Mouse (Mus musculus): ENCODE results near the gene Samd4b. TPM values are rescaled to one million over a fixed set of nuclear protein-coding genes. Genes with fewer than 3 reads are reported as not detected.

Samd4b gene
- polyA plus RNA-seq, 1 experiment from 2014 or later: 25.1 TPM

DNA sequence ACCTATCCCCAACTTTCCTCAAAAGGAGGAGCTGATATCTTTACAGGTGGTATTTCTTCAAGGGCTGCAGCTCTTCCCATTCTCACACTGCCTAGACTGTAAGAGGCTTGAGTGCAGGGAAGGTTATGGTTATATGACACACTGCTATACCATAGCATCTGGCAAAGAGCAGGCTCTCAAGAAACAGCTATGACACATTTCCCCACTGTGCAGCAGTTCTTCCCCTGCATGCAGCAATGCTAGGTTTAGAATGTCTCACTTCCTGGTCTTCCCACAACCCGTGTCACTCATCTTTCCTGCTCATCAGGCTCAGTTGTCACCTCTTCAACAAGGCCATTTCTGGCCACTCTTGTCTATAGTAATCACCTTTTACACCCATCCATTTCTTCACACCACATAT lies 167.4 kb downstream of the Samd4b start:
- ATAC-seq (ENCODE audit: low read depth): no peak
- H3K9me3 ChIP-seq (ENCODE audit: control insufficient read depth, low read length): no peaks in the 10 kb centered on the region
- H3K27me3 ChIP-seq (ENCODE audit: control insufficient read depth, insufficient read depth, low read length): no peaks in the 10 kb centered on the region
- 83% methylated on average over 1 of the region's 1 CpGs for WGBS
- no peak overlapping the region for H3K4me3 ChIP-seq (ENCODE audit: low read depth, low read length)
- H3K4me1 ChIP-seq (ENCODE audit: control insufficient read depth, insufficient read depth, low read length): peaks cover 19% of the 10 kb centered on the region
- H3K9ac ChIP-seq (replicated peaks; ENCODE audit: low read depth, low read length): no peak overlapping the region
- no peak overlapping the region for H3K4me2 ChIP-seq (ENCODE audit: low read depth, low read length)
- H3K27ac ChIP-seq (ENCODE audit: low read depth, low read length): no peak overlapping the region
- no peaks in the 10 kb centered on the region for H3K36me3 ChIP-seq (ENCODE audit: control insufficient read depth, insufficient read depth, low read length)

DNA sequence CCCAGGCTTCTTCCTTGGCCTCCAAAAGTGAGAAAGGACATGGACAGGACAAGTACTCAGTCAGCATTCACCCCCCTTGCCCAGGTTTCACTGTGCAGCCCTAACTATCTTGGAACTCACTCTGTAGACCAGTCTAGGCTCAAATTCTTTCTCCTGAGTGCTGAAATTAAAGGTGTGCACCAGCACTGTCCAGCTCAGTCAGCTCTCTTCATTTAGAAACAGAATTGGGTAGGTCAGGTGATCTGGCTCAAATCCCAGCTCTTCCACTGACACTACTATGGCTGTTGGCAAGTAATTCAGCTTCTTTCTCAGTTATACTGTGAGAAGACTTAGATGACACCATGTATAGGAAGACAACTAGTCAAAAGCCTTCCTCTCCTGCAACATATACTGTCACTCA lies 170.2 kb downstream of the Samd4b start:
- no peak overlapping the region for H3K4me2 ChIP-seq (ENCODE audit: low read depth, low read length)
- no peak overlapping the region for H3K27ac ChIP-seq (ENCODE audit: low read depth, low read length)
- no peak overlapping the region for H3K9ac ChIP-seq (replicated peaks; ENCODE audit: low read depth, low read length)
- H3K4me3 ChIP-seq (ENCODE audit: low read depth, low read length): no peak overlapping the region
- H3K9me3 ChIP-seq (ENCODE audit: control insufficient read depth, low read length): no peaks in the 10 kb centered on the region
- peaks cover 9% of the 10 kb centered on the region; the same call in 1 of the 2 replicates for H3K36me3 ChIP-seq (ENCODE audit: control insufficient read depth, insufficient read depth, low read length)
- no peaks in the 10 kb centered on the region for H3K27me3 ChIP-seq (ENCODE audit: control insufficient read depth, insufficient read depth, low read length)
- ATAC-seq (ENCODE audit: low read depth): no peak
- peaks cover 6% of the 10 kb centered on the region for H3K4me1 ChIP-seq (ENCODE audit: control insufficient read depth, insufficient read depth, low read length)

DNA sequence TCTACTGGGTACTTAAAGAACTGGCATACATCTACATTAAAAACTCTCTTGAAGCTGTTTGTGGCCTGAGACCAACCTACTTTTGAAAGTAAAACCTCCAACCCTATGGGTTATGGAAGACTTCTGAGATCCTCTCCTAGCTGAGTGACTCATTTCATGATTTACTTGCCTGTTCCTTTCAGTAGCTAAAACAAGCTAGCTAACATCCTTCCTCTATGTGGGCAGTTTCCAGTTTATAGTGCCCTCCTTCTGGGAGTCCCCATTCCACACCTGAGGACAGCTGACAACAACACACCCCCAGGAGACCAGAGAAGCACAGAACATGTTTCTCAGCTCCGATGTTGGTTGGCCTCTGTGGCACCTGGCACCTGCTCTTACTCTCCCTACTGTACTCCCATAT lies 174.9 kb downstream of the Samd4b start:
- 95% methylated on average over 1 of the region's 1 CpGs for WGBS
- no peak for ATAC-seq (ENCODE audit: low read depth)
- Histone ChIP-seq H3K4me2 (ENCODE audit: low read depth, low read length) (no peak overlapping the region), H3K27ac (ENCODE audit: low read depth, low read length) (no peak overlapping the region), H3K4me1 (ENCODE audit: control insufficient read depth, insufficient read depth, low read length) (no peaks in the 10 kb centered on the region), H3K4me3 (ENCODE audit: low read depth, low read length) (no peak overlapping the region), H3K9ac (replicated peaks; ENCODE audit: low read depth, low read length) (no peak overlapping the region), H3K36me3 (ENCODE audit: control insufficient read depth, insufficient read depth, low read length) (peaks cover 21% of the 10 kb centered on the region; the same call in 1 of the 2 replicates), H3K27me3 (ENCODE audit: control insufficient read depth, insufficient read depth, low read length) (no peaks in the 10 kb centered on the region), H3K9me3 (ENCODE audit: control insufficient read depth, low read length) (no peaks in the 10 kb centered on the region)

DNA sequence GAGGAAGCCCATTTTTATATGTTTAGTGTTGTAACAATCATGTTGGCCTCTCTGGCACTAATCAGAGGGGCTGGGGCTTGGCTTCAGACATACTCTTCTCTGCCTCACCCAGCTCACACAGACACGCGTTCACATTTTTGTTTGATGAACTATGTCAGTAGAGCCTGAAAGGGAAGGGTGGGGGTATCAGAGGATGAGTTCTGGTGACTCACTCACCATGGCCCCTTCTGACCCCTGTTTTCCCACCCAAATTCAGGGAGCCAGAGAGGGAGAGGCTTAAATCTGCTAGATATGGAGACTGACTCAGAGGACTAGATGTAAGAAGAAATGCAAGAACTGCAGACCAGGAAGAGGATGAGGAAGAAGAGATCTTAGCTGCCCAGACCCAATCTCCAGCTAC lies 178.5 kb downstream of the Samd4b start:
- WGBS: 100% methylated on average over 2 of the region's 2 CpGs
- Histone ChIP-seq H3K9me3 (ENCODE audit: control insufficient read depth, low read length) (no peaks in the 10 kb centered on the region), H3K4me3 (ENCODE audit: low read depth, low read length) (no peak overlapping the region), H3K36me3 (ENCODE audit: control insufficient read depth, insufficient read depth, low read length) (peaks cover 42% of the 10 kb centered on the region; the same call in 1 of the 2 replicates), H3K9ac (replicated peaks; ENCODE audit: low read depth, low read length) (no peak overlapping the region), H3K4me1 (ENCODE audit: control insufficient read depth, insufficient read depth, low read length) (no peaks in the 10 kb centered on the region), H3K27me3 (ENCODE audit: control insufficient read depth, insufficient read depth, low read length) (no peaks in the 10 kb centered on the region), H3K4me2 (ENCODE audit: low read depth, low read length) (no peak overlapping the region), H3K27ac (ENCODE audit: low read depth, low read length) (no peak overlapping the region)
- ATAC-seq (ENCODE audit: low read depth): no peak

DNA sequence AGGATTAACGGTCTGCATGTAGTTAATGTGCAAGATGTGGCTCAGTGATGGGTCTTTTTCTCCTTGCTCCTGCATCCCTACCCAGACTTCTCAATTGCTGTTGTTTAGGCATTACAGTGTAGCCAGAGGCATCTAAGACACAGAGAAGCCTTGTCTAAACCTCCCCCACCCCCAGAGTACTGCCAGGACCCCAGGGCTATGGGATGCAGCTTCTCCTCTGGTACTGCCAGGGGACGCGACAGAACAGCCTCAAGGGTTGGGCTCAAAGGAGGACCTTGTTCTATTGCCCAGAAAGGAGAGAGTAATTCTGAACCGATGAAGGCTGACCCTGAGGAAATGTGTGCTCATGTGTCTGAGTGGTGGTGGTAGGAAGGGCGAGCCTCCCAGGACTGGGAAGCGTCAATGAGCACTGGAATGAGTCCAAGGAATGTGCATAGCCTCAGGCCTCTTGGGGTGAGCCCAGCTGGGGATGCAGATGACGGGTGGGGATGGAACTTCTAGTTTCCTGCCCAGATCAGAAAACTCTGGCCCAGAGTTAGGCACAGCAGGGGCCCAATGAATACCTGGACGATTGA lies 179.8 kb downstream of the Samd4b start:
- 69% methylated on average over 8 of the region's 8 CpGs for WGBS
- ATAC-seq (ENCODE audit: low read depth): no peak; the same call in 1 of the 2 replicates
- Histone ChIP-seq H3K27me3 (ENCODE audit: control insufficient read depth, insufficient read depth, low read length) (no peaks in the 10 kb centered on the region), H3K4me1 (ENCODE audit: control insufficient read depth, insufficient read depth, low read length) (no peaks in the 10 kb centered on the region), H3K9me3 (ENCODE audit: control insufficient read depth, low read length) (no peaks in the 10 kb centered on the region), H3K4me2 (ENCODE audit: low read depth, low read length) (no peak overlapping the region), H3K36me3 (ENCODE audit: control insufficient read depth, insufficient read depth, low read length) (peaks cover 48% of the 10 kb centered on the region; the same call in 1 of the 2 replicates), H3K27ac (ENCODE audit: low read depth, low read length) (no peak overlapping the region), H3K4me3 (ENCODE audit: low read depth, low read length) (no peak overlapping the region), H3K9ac (replicated peaks; ENCODE audit: low read depth, low read length) (no peak overlapping the region)

DNA sequence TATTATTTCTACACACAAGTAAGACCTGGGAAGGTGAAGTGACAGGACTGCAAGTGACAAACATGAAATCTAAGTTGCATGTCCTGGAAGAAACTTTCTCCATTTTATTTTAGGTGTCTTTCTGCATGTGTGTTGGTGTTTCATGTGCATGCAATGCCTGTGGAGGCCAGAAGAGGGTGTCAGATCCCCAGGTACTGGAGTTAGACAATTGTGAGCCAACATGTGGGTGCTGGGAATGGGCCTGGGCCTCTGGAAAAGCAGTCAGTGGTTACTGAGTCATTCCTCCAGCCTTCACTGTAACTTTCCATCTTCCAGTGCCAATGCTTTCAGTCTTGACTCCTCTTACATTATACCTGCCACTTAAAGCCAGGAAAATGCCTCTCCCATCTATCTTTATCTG lies 180.6 kb downstream of the Samd4b start:
- H3K9ac ChIP-seq (replicated peaks; ENCODE audit: low read depth, low read length): no peak overlapping the region
- peaks cover 47% of the 10 kb centered on the region; the same call in 1 of the 2 replicates for H3K36me3 ChIP-seq (ENCODE audit: control insufficient read depth, insufficient read depth, low read length)
- H3K4me1 ChIP-seq (ENCODE audit: control insufficient read depth, insufficient read depth, low read length): no peaks in the 10 kb centered on the region
- H3K27me3 ChIP-seq (ENCODE audit: control insufficient read depth, insufficient read depth, low read length): no peaks in the 10 kb centered on the region
- ATAC-seq (ENCODE audit: low read depth): no peak
- H3K4me2 ChIP-seq (ENCODE audit: low read depth, low read length): no peak overlapping the region
- no peaks in the 10 kb centered on the region for H3K9me3 ChIP-seq (ENCODE audit: control insufficient read depth, low read length)
- no peak overlapping the region for H3K27ac ChIP-seq (ENCODE audit: low read depth, low read length)
- H3K4me3 ChIP-seq (ENCODE audit: low read depth, low read length): no peak overlapping the region

DNA sequence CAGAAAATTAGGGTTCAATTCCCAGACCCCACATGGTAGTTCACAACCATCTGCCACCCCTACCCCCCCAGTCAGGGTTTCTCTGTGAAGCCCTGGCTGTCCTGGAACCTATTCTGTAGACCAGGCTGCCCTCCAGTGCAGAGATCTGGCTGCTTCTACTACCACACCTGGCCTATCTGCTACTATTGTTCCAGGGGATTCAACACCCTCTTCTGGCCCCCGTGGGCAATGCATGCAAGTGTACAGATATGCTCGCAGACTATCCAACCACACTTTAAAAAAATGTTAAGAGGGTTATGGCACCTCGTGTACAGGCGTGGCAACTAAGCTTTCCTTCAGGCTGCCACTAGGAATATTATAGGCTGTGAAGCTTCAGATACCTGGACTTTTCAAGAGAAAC lies 185.1 kb downstream of the Samd4b start:
- WGBS: 95% methylated on average over 4 of the region's 4 CpGs
- ATAC-seq (ENCODE audit: low read depth): no peak
- Histone ChIP-seq H3K27me3 (ENCODE audit: control insufficient read depth, insufficient read depth, low read length) (no peaks in the 10 kb centered on the region), H3K9me3 (ENCODE audit: control insufficient read depth, low read length) (no peaks in the 10 kb centered on the region), H3K27ac (ENCODE audit: low read depth, low read length) (no peak overlapping the region), H3K36me3 (ENCODE audit: control insufficient read depth, insufficient read depth, low read length) (peaks cover 49% of the 10 kb centered on the region), H3K9ac (replicated peaks; ENCODE audit: low read depth, low read length) (no peak overlapping the region), H3K4me2 (ENCODE audit: low read depth, low read length) (no peak overlapping the region), H3K4me1 (ENCODE audit: control insufficient read depth, insufficient read depth, low read length) (no peaks in the 10 kb centered on the region), H3K4me3 (ENCODE audit: low read depth, low read length) (no peak overlapping the region)

DNA sequence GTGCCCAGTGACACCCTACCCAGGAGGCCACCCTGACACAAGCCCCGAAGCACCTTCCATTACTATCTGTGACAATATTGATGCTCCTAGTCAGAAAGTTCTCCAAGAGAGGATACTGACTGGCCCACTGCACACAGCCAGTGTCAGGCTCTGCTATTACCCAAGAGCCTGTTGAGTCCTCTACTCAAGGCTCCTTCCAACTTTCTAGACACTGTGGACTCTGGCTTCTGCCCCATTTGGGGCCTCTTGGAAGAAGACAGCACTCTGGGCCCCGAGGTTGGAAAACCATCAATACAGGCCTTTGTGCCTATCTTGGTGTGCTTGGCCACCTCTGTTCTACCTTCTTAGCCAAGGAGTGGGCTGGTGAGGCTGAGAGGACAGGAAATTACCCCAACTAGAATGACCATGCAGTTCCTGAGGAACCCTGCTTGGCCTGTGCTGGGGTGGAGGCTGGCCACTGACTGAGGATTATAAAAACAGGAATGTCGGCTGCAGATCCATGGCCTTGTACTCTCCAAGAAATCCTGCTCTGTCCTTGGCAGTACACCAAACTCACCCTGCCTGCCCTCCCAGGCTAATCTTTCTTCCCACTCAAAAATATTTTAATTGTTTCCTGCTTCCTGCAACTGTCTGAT lies 187.0 kb downstream of the Samd4b start:
- ATAC-seq (ENCODE audit: low read depth): no peak
- Histone ChIP-seq H3K36me3 (ENCODE audit: control insufficient read depth, insufficient read depth, low read length) (peaks cover 45% of the 10 kb centered on the region), H3K4me3 (ENCODE audit: low read depth, low read length) (no peak overlapping the region), H3K27me3 (ENCODE audit: control insufficient read depth, insufficient read depth, low read length) (no peaks in the 10 kb centered on the region), H3K4me1 (ENCODE audit: control insufficient read depth, insufficient read depth, low read length) (no peaks in the 10 kb centered on the region), H3K9ac (replicated peaks; ENCODE audit: low read depth, low read length) (no peak overlapping the region), H3K4me2 (ENCODE audit: low read depth, low read length) (no peak overlapping the region), H3K9me3 (ENCODE audit: control insufficient read depth, low read length) (no peaks in the 10 kb centered on the region), H3K27ac (ENCODE audit: low read depth, low read length) (no peak overlapping the region)
- 91% methylated on average over 3 of the region's 3 CpGs for WGBS

DNA sequence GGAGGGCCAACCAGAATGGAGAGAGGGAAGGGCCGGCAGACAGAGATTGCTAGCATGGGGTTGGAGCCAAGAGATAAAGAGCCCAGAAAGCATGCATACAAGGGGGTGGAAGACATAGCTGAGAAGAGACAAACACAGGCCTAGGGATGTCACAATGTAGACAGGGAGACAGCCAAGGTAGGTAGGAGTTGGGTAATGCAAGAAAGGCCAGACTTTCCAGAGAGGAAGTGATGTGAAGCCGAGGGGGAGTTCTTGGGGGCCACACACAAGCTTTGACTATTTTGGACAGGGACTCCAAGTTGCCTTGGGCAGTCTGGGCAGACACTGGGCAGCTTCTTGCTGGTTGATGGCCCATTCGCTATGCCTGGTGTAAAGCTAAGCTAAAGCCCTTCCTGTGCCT lies 196.0 kb downstream of the Samd4b start:
- H3K4me1 ChIP-seq (ENCODE audit: control insufficient read depth, insufficient read depth, low read length): no peaks in the 10 kb centered on the region
- no peak for ATAC-seq (ENCODE audit: low read depth)
- H3K27ac ChIP-seq (ENCODE audit: low read depth, low read length): no peak overlapping the region
- WGBS: 95% methylated on average over 3 of the region's 3 CpGs
- no peaks in the 10 kb centered on the region for H3K9me3 ChIP-seq (ENCODE audit: control insufficient read depth, low read length)
- peaks cover 75% of the 10 kb centered on the region for H3K36me3 ChIP-seq (ENCODE audit: control insufficient read depth, insufficient read depth, low read length)
- H3K4me2 ChIP-seq (ENCODE audit: low read depth, low read length): no peak overlapping the region
- no peak overlapping the region for H3K4me3 ChIP-seq (ENCODE audit: low read depth, low read length)
- H3K27me3 ChIP-seq (ENCODE audit: control insufficient read depth, insufficient read depth, low read length): no peaks in the 10 kb centered on the region
- no peak overlapping the region for H3K9ac ChIP-seq (replicated peaks; ENCODE audit: low read depth, low read length)

Data from neural tube, embryonic 14.5 days (tissue).